Mouse (Mus musculus) right cerebral cortex, postnatal 25 days (tissue): ENCODE results near the gene Shkbp1.

Experiments used
- DNase-seq: peaks from one replicate; pipeline ENCODE4 v3.0.0; 2022

Gene Shkbp1

GRCm38 (mm10) chr7:27332353-27333199, 23.2 kb downstream of the Shkbp1 start:
- peak; percentile 62 for DNase-seq

- DNase-seq, result no peak
These were observed 24.0 kb downstream of the Shkbp1 start for GRCm38 (mm10) chr7:27331854-27332253.

DNA sequence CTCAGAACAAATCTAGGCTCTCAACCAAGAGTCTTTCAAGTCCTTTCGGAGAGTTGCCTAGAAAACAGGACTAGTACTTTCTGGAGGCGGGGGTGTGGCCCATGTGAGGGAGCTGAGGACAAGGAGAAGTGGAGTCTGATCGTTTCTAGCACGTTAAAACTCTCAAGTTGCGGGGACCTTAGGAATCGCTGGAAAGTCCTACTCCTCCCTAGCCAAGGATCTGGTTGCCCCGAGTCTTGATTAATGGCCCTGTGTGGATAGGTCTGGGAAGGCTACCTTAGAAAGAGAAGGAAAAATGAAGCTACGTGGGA, 24.3 kb downstream of the Shkbp1 start:
- no peak for DNase-seq

- DNase-seq, result peak; percentile 60
These were observed 24.9 kb downstream of the Shkbp1 start for GRCm38 (mm10) chr7:27330709-27331540.

- DNase-seq, result no peak
These were observed 25.8 kb downstream of the Shkbp1 start for GRCm38 (mm10) chr7:27329981-27330380.

- DNase-seq, result peak; percentile 69
These were observed 26.4 kb downstream of the Shkbp1 start for GRCm38 (mm10) chr7:27329326-27329947.

DNA sequence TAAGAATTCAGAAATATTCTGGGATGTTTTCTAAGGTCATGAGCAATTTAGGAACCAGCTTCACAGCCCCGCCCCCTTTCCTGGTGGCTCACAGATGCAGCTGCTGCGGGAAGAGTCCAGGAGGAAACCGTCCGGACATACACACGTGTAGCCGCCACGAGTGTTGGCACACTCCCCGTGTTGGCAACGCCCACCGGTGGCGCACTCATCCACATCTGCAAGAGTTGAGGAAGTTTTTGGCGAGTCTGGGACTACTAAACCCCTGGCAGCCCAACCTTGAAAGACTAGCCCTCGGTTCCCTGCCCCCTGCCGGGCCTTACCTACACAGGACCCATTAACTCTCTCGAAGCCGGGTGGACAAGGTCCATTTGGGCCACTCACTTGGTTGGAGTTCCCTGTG, 27.2 kb downstream of the Shkbp1 start:
- no peak for DNase-seq

DNA sequence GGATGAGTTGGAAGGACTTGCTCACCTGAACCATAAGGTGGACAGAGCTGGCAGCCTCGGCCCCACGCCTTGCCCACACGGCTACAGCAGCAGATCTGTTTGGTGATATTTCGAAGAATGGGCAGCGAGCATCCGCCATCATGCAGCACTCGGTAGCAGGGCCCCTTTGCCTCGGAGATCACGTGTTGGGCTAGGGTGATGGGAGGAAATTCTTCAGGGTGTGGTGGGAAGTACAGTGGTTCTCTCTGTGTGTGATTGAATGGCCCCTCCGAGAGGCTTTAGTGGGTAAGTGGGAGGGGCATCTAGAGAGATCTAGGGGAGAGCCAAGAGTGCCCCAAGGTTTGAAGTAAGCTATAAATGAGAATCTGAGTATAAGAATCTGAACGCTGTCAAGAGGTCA, 27.7 kb downstream of the Shkbp1 start:
- DNase-seq, result no peak

GRCm38 (mm10) chr7:27327500-27327899, 28.3 kb downstream of the Shkbp1 start:
- DNase-seq, result no peak

GRCm38 (mm10) chr7:27326101-27326880, 29.5 kb downstream of the Shkbp1 start:
- no peak for DNase-seq

DNA sequence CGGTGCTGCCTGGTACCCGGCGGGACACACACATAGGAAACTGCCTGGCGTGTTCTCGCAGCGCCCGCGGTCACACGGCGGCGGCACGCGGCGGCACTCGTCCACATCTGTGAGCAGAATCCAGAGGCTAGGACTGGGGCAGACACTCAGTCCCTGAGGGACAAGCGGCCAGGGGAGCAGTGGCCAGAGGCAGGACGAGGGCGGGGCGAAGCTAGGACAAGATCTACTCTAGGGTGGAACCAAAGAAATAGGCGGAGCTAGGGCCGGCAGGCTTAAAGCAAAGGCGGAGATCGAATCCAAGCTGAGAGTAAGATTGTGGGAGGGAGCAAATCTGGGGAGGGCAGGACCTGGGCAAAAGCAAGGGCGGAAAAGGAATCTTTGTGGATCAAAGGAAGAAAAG, 30.1 kb downstream of the Shkbp1 start:
- DNase-seq, result no peak

GRCm38 (mm10) chr7:27324928-27325327, 30.9 kb downstream of the Shkbp1 start:
- DNase-seq, result no peak

- DNase-seq, result no peak
These were observed 31.7 kb downstream of the Shkbp1 start for GRCm38 (mm10) chr7:27324161-27324560.

GRCm38 (mm10) chr7:27323001-27323400, 32.8 kb downstream of the Shkbp1 start:
- no peak for DNase-seq

- no peak for DNase-seq
These were observed 33.5 kb downstream of the Shkbp1 start for GRCm38 (mm10) chr7:27322291-27322690.

- no peak for DNase-seq
These were observed 36.4 kb downstream of the Shkbp1 start for GRCm38 (mm10) chr7:27319411-27319810.

- DNase-seq, result no peak
These were observed 39.9 kb downstream of the Shkbp1 start for GRCm38 (mm10) chr7:27315958-27316357.

GRCm38 (mm10) chr7:27314393-27314792, 41.4 kb downstream of the Shkbp1 start:
- no peak for DNase-seq

GRCm38 (mm10) chr7:27311651-27312284, 44.1 kb downstream of the Shkbp1 start:
- no peak for DNase-seq

GRCm38 (mm10) chr7:27310996-27311535, 44.8 kb downstream of the Shkbp1 start:
- DNase-seq, result no peak

DNA sequence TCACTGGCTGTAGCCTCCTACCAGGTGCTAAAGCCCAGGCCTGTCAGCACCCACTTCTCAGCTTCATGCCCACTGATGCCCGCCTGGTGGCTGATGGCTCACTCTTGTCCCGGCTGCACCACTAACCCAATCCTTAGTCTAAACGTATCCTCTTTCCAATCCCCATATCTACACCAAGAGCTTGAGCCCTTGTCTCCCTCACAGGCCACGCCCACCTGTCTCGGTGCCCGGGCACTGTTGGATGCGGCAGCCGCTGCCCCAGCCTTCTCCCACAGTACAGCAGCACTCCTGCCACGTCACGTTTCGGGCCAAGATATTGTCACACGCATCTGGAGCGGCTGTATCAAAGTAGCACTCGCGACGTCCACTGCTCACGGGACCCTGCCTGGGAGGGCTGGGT, 45.5 kb downstream of the Shkbp1 start:
- no peak for DNase-seq

GRCm38 (mm10) chr7:27309832-27310231, 46.0 kb downstream of the Shkbp1 start:
- no peak for DNase-seq
